8 mouse cellular contexts compared by ENCODE assay signal in the genomic region with DNA sequence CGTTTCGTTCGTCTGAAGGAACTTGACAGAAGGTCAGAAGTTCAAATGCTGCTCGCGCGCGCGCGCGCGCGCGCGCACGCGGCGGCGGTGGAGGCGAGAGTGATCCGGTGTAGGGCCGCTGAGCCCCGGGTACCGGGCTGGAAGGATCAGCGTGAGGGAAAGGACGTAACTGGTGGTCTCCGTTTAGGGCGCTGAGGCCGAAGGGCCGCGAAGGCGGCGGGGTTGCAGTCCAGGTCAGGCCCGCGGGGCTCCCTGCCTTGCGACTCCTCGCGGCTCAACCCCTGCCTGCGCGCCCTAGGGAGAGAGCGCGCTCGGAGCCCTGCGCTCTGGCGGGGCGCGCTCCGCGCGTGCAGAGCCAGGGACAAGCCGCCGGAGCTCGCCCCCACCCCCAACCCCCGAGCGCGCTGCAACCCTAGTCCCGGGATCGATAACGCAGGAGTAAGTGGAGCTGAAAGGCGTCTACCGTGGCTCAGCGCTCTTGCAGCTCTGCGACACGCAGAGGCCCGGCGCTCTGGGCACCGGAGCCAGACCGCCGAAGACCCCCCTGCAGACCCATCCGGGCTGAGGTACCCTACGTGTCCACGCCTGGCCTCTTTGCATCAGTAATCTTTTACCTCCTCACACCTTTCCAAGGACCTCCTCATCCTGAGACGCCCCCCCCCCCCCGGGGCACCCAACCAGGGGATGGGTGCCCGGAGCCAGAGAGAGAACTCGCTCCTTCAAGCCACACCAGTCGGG. TPM values are rescaled to one million over a fixed set of nuclear protein-coding genes. Genes with fewer than 3 reads are reported as not detected.
DNase-seq lines count a peak whose midpoint lies in the region; ATAC-seq and TF ChIP-seq lines count a peak whose summit lies in the region.

No protein-coding gene starts in this region.

- H3K4me2 ChIP-seq in heart, embryonic 16.5 days (ENCODE audit: low read depth, low read length) = peak overlapping the region; percentile 80
- peak overlapping the region; percentile 85 for H3K4me2 ChIP-seq in neural tube, embryonic 12.5 days (replicated peaks)

- H3K4me1 ChIP-seq in heart, embryonic 16.5 days (ENCODE audit: control insufficient read depth, insufficient read depth, low read length) = peaks cover 5% of the 10 kb centered on the region
- H3K4me1 ChIP-seq in neural tube, embryonic 12.5 days = peaks cover 41% of the 10 kb centered on the region

- peaks cover 100% of the 10 kb centered on the region for H3K27me3 ChIP-seq in heart, embryonic 16.5 days (ENCODE audit: control insufficient read depth, insufficient read depth, low read length)
- H3K27me3 ChIP-seq in neural tube, embryonic 12.5 days (replicated peaks) = peaks cover 100% of the 10 kb centered on the region

- peak overlapping the region; percentile 26; the same call in 1 of the 2 replicates for H3K9ac ChIP-seq in heart, embryonic 16.5 days (ENCODE audit: low read length)
- peak overlapping the region; percentile 45 for H3K9ac ChIP-seq in neural tube, embryonic 12.5 days

- TF ChIP-seq CTCF in layer of hippocampus, adult 2 months (conservative IDR thresholded peaks at IDR 0.05) = no peak

- under 1% methylated on average over 74 of the region's 76 CpGs for WGBS in heart, embryonic 16.5 days
- WGBS in neural tube, embryonic 12.5 days = under 1% methylated on average over 75 of the region's 76 CpGs

- peak overlapping the region; percentile 61 for H3K4me3 ChIP-seq in layer of hippocampus, adult 2 months
- peak overlapping the region; percentile 55 for H3K4me3 ChIP-seq in heart, embryonic 16.5 days (ENCODE audit: low read length)
- peak overlapping the region; percentile 48 for H3K4me3 ChIP-seq in neural tube, embryonic 12.5 days

- H3K9me3 ChIP-seq in heart, embryonic 16.5 days (replicated peaks; ENCODE audit: control insufficient read depth, low read length) = no peaks in the 10 kb centered on the region
- H3K9me3 ChIP-seq in neural tube, embryonic 12.5 days = no peaks in the 10 kb centered on the region

- no peak for DNase-seq in layer of hippocampus, adult 2 months (ENCODE audit: low spot score in 2 of 2)
- DNase-seq in layer of hippocampus, adult 11-12 months (ENCODE audit: low spot score) = no peak
- DNase-seq in brain, adult 2 months (ENCODE audit: low read depth, low spot score) = peak; percentile 63
- DNase-seq in kidney, postnatal 4 days = peak; percentile 41 to 52
- DNase-seq in cerebellum, postnatal 14 days = no peak
- DNase-seq in natural killer cell, adult 2 months (ENCODE audit: low spot score in 2 of 2) = no peak

- H3K27ac ChIP-seq in layer of hippocampus, adult 2 months = no peak overlapping the region
- H3K27ac ChIP-seq in heart, embryonic 16.5 days (ENCODE audit: low read length) = no peak overlapping the region
- no peak overlapping the region for H3K27ac ChIP-seq in neural tube, embryonic 12.5 days

- H3K36me3 ChIP-seq in heart, embryonic 16.5 days (ENCODE audit: control insufficient read depth, insufficient read depth) = no peaks in the 10 kb centered on the region
- no peaks in the 10 kb centered on the region for H3K36me3 ChIP-seq in neural tube, embryonic 12.5 days

- no peak for ATAC-seq in heart, embryonic 16.5 days (replicated peaks; ENCODE audit: extremely low read depth, insufficient read depth, low FRiP score)
- peak; percentile 23; the same call in 1 of the 2 replicates for ATAC-seq in neural tube, embryonic 12.5 days (ENCODE audit: low FRiP score, low read depth)

RNA-seq across cellular contexts. Expression of a gene that starts 2.5 kb away (rescaled TPM):
- total RNA-seq in layer of hippocampus, adult 2 months (2021) = 1 to 10 TPM; 1.1 to 1.4 TPM
- polyA plus RNA-seq in heart, embryonic 16.5 days (2015; fragmentation: Nextera tagmentation; extraction: Ambion mirVana) = 0.14 and 0.82 TPM in 2 replicates
- 3.0 and 3.6 TPM in 2 replicates for polyA plus RNA-seq in neural tube, embryonic 12.5 days (2016; fragmentation: Nextera tagmentation; extraction: Ambion mirVana)

Comparison
In these comparisons a context has a peak if more than half of its experiments do, and no peak if none do; other contexts are left out.
1. DNase-seq: peak in brain, adult 2 months (single experiment) and kidney, postnatal 4 days (2 of 2); none in layer of hippocampus, adult 2 months (0 of 2), layer of hippocampus, adult 11-12 months (single experiment), cerebellum, postnatal 14 days (0 of 2) and natural killer cell, adult 2 months (0 of 2).
2. Peak in every context shown above with its lines, with median percentiles within 50 percentile points of each other: H3K4me3 ChIP-seq.